Mouse (Mus musculus): ENCODE results near the gene D8Ertd738e. TPM values are rescaled to one million over a fixed set of nuclear protein-coding genes. Genes with fewer than 3 reads are reported as not detected.

Gene D8Ertd738e
- polyA plus RNA-seq, 1 experiment from 2014 or later: 339 TPM

DNA sequence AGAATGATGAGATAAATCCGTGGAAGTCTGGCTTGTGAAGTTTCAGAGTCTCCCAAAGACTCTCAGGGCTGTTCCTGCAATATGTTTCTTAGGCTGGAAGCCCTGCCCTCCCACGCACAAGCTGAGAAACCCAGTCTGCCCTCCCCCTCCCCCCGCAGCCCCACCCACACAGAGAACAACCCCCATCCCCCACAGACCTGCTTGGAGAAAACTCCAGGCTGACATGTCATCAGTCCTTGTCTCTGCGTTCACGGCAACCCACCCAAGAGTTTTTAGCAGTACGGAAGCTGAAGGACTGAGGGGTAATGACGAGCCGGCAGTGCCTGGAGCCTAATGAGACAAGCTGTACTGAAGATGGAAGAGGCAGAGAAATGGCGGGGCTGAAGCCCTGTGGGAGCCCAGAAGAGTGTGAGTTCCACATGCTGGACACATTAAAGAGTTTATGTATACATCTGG lies 35.1 kb upstream of the D8Ertd738e start:
- peak overlapping the region; percentile 42 for H3K4me2 ChIP-seq (replicated peaks; ENCODE audit: low read depth, low read length)
- TF ChIP-seq CTCF (IDR thresholded peaks at IDR 0.05): no peak
- TF ChIP-seq EP300 (IDR thresholded peaks at IDR 0.05): no peak
- no peaks in the 10 kb centered on the region for H3K9me3 ChIP-seq (ENCODE audit: low read length)
- ATAC-seq: peak; percentile 73
- peak; percentile 64 for DNase-seq (ENCODE audit: low spot score)
- H3K4me3 ChIP-seq (ENCODE audit: low read depth, low read length): peak overlapping the region; percentile 14; the same call in 1 of the 2 replicates
- no peaks in the 10 kb centered on the region for H3K4me1 ChIP-seq (ENCODE audit: insufficient read depth, low read depth, low read length)
- WGBS: 13% methylated on average over 9 of the region's 9 CpGs
- H3K36me3 ChIP-seq (ENCODE audit: insufficient read depth, low read length): no peaks in the 10 kb centered on the region
- no peak overlapping the region; the same call in 1 of the 2 replicates for H3K9ac ChIP-seq (replicated peaks; ENCODE audit: low read depth)
- H3K27ac ChIP-seq (ENCODE audit: low read length): peak overlapping the region; percentile 71
- no peaks in the 10 kb centered on the region for H3K27me3 ChIP-seq (replicated peaks; ENCODE audit: insufficient read depth, low read length)

DNA sequence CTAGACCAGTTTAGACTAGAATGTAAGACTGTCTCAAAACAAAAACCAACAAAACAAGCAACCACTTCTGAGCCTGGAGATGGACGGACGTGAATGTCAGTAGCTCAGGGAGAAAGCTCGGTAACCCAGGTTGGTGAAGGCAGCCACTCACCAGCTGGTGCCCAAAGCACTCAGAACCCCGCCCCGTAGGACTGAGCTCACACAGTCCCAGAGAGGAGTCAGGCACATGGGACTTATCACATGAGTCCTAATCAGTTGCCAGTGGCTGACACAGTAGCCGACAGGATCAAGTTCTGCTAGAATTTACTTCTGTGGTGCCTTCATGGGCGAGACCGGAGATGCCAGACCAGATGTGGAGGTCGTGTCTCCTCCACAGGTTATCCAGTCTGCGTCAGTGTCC lies 31.3 kb upstream of the D8Ertd738e start:
- H3K4me2 ChIP-seq (replicated peaks; ENCODE audit: low read depth, low read length): no peak overlapping the region
- WGBS: 55% methylated on average over 10 of the region's 10 CpGs
- H3K27me3 ChIP-seq (replicated peaks; ENCODE audit: insufficient read depth, low read length): no peaks in the 10 kb centered on the region
- no peaks in the 10 kb centered on the region for H3K9me3 ChIP-seq (ENCODE audit: low read length)
- ATAC-seq: no peak
- no peak overlapping the region for H3K27ac ChIP-seq (ENCODE audit: low read length)
- TF ChIP-seq CTCF (IDR thresholded peaks at IDR 0.05): no peak
- TF ChIP-seq EP300 (IDR thresholded peaks at IDR 0.05): no peak
- no peak overlapping the region for H3K9ac ChIP-seq (replicated peaks; ENCODE audit: low read depth)
- H3K36me3 ChIP-seq (ENCODE audit: insufficient read depth, low read length): no peaks in the 10 kb centered on the region
- no peak for DNase-seq (ENCODE audit: low spot score)
- no peak overlapping the region for H3K4me3 ChIP-seq (ENCODE audit: low read depth, low read length)
- H3K4me1 ChIP-seq (ENCODE audit: insufficient read depth, low read depth, low read length): no peaks in the 10 kb centered on the region

DNA sequence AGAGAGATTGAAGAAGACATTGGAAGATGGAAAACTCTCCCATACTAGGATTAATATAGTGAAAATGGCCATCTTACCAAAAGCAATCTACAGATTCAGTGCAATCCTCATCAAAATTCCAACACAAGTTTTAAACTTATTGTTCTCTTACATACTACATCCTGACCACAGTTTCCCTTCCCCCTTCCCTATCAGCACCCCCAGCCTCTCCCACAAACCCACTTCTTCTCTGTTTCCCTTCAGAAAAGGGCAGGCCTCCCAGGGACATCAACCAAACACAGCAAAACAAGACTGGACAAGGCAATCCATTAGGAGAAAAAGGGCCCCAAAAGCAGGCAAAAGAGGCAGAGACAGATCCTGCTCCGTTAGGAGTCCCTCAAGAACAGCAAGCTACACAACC lies 26.9 kb upstream of the D8Ertd738e start:
- Histone ChIP-seq H3K27ac (ENCODE audit: low read length) (no peak overlapping the region), H3K36me3 (ENCODE audit: insufficient read depth, low read length) (no peaks in the 10 kb centered on the region), H3K9me3 (ENCODE audit: low read length) (no peaks in the 10 kb centered on the region), H3K4me2 (replicated peaks; ENCODE audit: low read depth, low read length) (no peak overlapping the region), H3K4me3 (ENCODE audit: low read depth, low read length) (no peak overlapping the region), H3K9ac (replicated peaks; ENCODE audit: low read depth) (no peak overlapping the region), H3K4me1 (ENCODE audit: insufficient read depth, low read depth, low read length) (no peaks in the 10 kb centered on the region), H3K27me3 (replicated peaks; ENCODE audit: insufficient read depth, low read length) (no peaks in the 10 kb centered on the region)
- WGBS: 58% methylated on average over 1 of the region's 1 CpGs
- no peak for DNase-seq (ENCODE audit: low spot score)
- no peak for ATAC-seq
- TF ChIP-seq EP300 (IDR thresholded peaks at IDR 0.05) (no peak), CTCF (IDR thresholded peaks at IDR 0.05) (no peak)

DNA sequence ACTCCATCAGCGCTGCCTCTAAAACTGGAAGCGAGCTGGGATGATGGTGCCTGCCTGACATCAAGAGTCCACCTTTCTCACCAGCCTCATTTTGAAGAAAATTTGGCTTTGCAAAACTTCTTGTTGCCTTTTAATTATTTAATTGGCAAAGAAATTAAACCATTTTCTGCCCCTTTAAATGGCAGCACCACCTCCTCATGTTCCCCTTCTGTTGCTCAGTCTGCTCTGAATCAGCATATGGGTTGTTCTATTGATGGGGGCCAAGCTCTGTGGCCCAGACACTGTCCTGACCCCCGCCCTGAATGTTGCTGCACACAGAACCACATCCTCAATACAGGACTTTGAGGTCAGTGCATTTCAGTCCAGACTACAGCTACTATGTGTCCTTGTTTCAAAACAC lies 24.4 kb upstream of the D8Ertd738e start:
- no peak overlapping the region for H3K9ac ChIP-seq (replicated peaks; ENCODE audit: low read depth)
- no peak for TF ChIP-seq CTCF (IDR thresholded peaks at IDR 0.05)
- WGBS: 67% methylated on average over 3 of the region's 3 CpGs
- DNase-seq (ENCODE audit: low spot score): no peak
- H3K4me3 ChIP-seq (ENCODE audit: low read depth, low read length): no peak overlapping the region
- H3K27me3 ChIP-seq (replicated peaks; ENCODE audit: insufficient read depth, low read length): no peaks in the 10 kb centered on the region
- no peak overlapping the region for H3K27ac ChIP-seq (ENCODE audit: low read length)
- no peak overlapping the region for H3K4me2 ChIP-seq (replicated peaks; ENCODE audit: low read depth, low read length)
- H3K4me1 ChIP-seq (ENCODE audit: insufficient read depth, low read depth, low read length): peaks cover 6% of the 10 kb centered on the region; the same call in 1 of the 2 replicates
- no peaks in the 10 kb centered on the region for H3K36me3 ChIP-seq (ENCODE audit: insufficient read depth, low read length)
- no peak for ATAC-seq
- no peaks in the 10 kb centered on the region for H3K9me3 ChIP-seq (ENCODE audit: low read length)

DNA sequence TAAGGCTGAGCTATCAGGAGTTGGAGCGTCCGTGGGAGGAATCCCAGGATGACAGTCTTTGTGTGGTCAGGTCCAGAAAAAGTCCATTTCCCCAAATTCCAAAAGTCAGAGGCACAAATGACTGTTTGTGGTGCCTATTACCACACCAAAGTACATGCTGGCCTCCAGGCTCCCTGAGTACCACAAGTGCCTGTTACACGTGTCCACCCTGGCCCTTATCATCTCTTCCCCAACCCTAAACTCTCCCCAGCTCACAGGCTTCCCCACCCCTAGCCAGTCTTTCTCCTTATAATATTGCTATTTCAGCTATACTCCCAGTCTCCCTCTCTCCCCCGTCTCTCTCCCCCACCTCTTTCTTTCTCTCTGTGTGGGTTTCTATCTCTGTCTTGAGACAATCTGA lies 22.8 kb upstream of the D8Ertd738e start:
- WGBS: 73% methylated on average over 4 of the region's 4 CpGs
- H3K9ac ChIP-seq (replicated peaks; ENCODE audit: low read depth): no peak overlapping the region
- TF ChIP-seq CTCF (IDR thresholded peaks at IDR 0.05) (no peak), EP300 (IDR thresholded peaks at IDR 0.05) (no peak)
- no peak overlapping the region for H3K4me2 ChIP-seq (replicated peaks; ENCODE audit: low read depth, low read length)
- DNase-seq (ENCODE audit: low spot score) (no peak), ATAC-seq (no peak)
- no peak overlapping the region for H3K27ac ChIP-seq (ENCODE audit: low read length)
- H3K36me3 ChIP-seq (ENCODE audit: insufficient read depth, low read length): no peaks in the 10 kb centered on the region
- no peaks in the 10 kb centered on the region for H3K9me3 ChIP-seq (ENCODE audit: low read length)
- no peaks in the 10 kb centered on the region for H3K27me3 ChIP-seq (replicated peaks; ENCODE audit: insufficient read depth, low read length)
- no peak overlapping the region for H3K4me3 ChIP-seq (ENCODE audit: low read depth, low read length)
- peaks cover 6% of the 10 kb centered on the region; the same call in 1 of the 2 replicates for H3K4me1 ChIP-seq (ENCODE audit: insufficient read depth, low read depth, low read length)

DNA sequence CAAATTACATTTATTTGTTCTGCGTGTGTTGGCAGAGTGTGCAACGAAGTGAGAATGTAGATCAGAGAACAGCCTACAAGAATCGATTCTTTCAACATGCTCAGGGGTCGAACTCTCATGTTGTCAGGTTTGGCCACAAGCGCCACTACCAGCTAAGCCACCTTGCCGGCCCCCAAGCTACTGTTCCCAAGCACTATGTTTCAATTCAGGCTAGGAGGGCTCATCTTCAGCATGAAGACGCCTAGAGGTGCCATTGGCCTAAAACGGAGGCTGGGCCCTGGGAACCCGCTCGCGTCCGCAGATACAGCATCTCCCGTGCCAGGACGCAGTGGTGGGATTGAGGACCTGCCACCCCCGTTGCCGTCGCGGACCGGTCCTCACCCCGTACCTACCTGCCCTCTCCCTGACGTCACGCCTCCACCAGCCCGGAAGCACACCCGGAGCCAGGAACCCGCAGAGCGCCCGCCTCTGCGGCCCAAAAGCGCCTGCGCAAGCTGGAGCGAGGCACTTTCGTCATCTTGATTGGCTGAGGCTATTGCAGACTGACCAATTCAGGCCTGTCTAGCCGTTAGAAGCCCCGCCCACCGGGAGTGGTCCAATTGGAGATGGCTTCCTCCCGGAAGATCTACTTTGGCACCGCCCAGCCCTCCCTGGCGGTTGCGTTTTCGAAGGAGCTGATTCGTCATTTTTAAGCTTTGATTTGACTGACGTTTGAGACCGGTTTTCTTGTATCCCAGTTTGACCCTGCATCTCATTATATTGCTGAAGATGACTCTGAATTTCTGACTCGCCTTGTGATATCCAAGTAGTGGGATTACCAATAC lies 20.6 kb upstream of the D8Ertd738e start, which contains the start of gene Ccdc130:
TSS of gene Ccdc130 (minus strand) at position 431 of the 824 bp plus-strand sequence.
- Histone ChIP-seq H3K36me3 (ENCODE audit: insufficient read depth, low read length) (peaks cover 13% of the 10 kb centered on the region), H3K4me1 (ENCODE audit: insufficient read depth, low read depth, low read length) (peaks cover 6% of the 10 kb centered on the region; the same call in 1 of the 2 replicates)
- ATAC-seq: peak; percentile 100

More for the DNA sequence above, 20.6 kb upstream of the D8Ertd738e start, which contains the start of gene Ccdc130:
- Histone ChIP-seq H3K27ac (ENCODE audit: low read length) (peak within 1 kb of the TSS; percentile 58; the same call in 1 of the 2 replicates), H3K27me3 (replicated peaks; ENCODE audit: insufficient read depth, low read length) (no peaks in the 10 kb centered on the region), H3K9me3 (ENCODE audit: low read length) (no peaks in the 10 kb centered on the region), H3K4me2 (replicated peaks; ENCODE audit: low read depth, low read length) (peak within 1 kb of the TSS; percentile 70), H3K9ac (replicated peaks; ENCODE audit: low read depth) (peak within 1 kb of the TSS; percentile 72), H3K4me3 (ENCODE audit: low read depth, low read length) (peak within 1 kb of the TSS; percentile 82)
- TF ChIP-seq EP300 (IDR thresholded peaks at IDR 0.05) (no peak), CTCF (IDR thresholded peaks at IDR 0.05) (no peak)
- peak; percentile 100 for DNase-seq (ENCODE audit: low spot score)
- under 1% methylated on average over 44 of the region's 44 CpGs for WGBS
